Mouse (Mus musculus) thymus, postnatal 0 days (tissue): ENCODE data around the gene Spata6. TPM values are rescaled to one million over a fixed set of nuclear protein-coding genes. Genes with fewer than 3 reads are reported as not detected.

Experiments used
- DNase-seq: peaks from one replicate; pipeline ENCODE4 v3.0.0-alpha.2; 2015; ENCODE audit warnings: low spot score
- polyA plus RNA-seq: library from polyadenylated mRNA; unstranded; fragments of >200 nt; fragmentation: Nextera tagmentation; extraction: Ambion mirVana; gene quantifications from 2 replicates; pipeline ENCODE4 v1.2.1, GENCODE M21; 2015

Gene Spata6
- polyA plus RNA-seq: 48.3 and 52.7 TPM in 2 replicates

DNA sequence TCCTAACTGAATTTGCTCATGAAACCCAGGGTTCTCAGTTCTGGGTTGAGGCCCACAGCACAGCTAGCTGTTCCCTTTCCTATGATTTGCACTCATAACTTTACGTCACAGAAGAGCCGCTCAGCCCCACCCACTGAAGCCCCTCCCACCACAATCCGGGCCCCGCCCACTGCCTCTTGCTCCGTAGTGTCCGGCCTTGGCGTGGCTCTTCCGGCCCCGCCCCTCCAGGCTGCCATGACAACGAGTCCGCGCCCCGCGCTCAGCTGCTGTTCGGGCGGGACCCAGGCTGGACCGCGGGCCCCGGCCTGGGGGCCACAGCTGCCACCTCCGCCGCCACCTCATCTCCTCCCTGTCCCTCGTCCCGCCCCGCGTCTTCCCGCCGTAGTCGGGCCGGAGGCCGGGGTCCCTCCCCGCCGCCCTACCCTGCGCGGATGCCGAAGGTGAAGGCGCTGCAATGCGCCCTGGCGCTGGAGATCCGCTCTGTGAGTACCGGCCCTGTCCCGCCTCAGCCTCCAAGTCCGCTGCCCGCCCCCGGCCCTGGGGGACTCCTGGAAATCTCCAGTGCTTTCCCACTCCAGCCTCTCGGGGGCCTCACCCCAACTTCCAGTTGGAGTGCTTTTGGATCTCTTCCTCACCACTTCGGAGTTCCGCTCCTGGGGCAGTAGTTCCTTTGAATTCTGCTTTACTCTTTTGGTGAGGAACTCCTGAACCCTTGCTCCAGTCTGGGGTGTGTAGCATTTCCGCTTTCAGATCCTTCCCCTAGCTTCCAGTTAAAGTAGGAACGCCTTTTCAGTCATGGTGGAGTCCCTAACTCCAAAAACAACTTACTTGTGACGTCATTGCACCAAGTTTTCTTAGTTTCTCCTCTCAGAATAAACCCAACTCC lies at the start of gene Spata6:
Spata6 (plus strand) TSS at position 209 of the 886 bp plus-strand sequence.
- DNase-seq: peak; percentile 93

GRCm38 (mm10) chr4:111670566-111671421 lies 49.0 kb upstream of the Spata6 start:
- DNase-seq: no peak

DNA sequence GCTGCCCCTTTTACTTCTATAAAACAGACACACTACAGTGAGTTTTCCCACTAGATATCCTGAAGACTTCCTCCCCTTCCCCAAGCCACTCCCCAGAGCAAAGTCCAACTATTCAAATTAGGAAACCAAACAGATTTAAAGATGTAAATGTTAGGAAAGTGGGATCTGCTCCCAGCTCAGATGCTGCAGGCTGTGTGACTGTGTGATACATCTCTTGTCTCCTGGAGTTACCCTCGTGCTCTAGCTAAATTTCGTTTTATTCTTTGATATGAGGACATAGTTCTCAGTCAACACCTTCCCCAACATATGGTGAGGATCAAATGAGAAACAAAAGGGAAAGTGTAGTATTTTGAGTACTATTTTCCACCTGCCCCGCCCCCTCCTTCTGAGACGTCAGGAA lies 48.3 kb upstream of the Spata6 start:
- no peak for DNase-seq

DNA sequence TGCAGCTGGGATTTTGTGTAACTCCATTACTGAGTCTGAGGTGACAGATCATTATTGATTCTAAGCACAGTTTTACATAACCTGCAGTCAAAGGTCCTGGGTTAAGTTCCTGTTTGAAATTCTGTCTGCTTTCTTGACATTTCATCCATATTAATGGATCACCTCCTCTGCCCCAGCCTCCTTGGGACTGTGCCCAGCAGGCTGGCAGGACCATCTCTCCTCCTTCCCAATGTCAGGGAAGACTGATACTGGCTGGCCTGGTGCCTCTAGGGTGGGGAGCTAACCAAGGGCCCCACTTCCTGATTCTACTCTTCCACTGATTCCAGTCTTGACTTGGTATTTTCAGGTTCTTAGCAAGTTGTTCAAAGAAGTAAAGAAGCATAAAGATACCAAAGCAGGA lies 45.9 kb upstream of the Spata6 start:
- DNase-seq: no peak

- no peak for DNase-seq
These were observed 37.9 kb upstream of the Spata6 start for GRCm38 (mm10) chr4:111681926-111682325.

GRCm38 (mm10) chr4:111682793-111683192 lies 37.0 kb upstream of the Spata6 start:
- no peak for DNase-seq

DNA sequence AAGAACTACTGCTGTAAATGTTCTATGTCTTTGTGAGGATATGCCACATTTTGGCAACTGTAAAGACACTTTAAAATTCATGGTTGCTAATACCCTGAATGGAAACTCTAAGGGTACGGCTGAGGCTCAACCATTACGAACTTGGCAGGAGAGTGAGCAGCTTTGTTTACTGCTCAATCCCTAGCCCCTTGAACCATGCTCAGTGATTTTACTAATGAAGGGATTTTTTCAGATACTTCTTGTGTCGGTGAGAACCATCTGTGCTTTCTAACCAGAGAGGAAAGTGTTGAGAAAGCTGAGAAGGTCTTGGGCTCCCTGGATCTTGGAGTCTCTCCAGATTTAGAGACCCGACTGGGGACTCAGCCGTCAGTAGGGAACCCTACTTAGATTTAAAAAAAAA lies 35.9 kb upstream of the Spata6 start:
- no peak for DNase-seq

- DNase-seq: no peak
These were observed 33.8 kb upstream of the Spata6 start for GRCm38 (mm10) chr4:111685951-111686350.

DNA sequence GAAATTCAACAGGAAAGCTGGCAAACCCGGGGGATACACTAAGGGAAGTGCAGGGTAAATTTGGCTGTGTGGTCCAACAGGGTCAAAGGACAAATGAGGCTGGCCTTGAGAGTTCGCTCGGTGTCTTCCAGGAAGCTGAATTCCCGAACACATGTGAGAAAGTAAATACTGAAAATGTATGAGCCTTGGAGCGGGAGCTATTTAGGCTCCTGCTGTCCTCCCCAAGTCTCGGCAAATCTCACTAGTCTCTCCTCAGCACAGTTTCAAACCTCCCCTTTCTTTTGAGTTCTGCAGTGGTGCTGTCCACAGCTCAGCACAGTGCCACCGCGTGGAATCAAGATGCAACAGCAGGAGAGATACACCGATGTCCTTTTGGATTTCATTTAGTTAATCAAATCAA lies 32.8 kb upstream of the Spata6 start:
- DNase-seq: peak; percentile 59

DNA sequence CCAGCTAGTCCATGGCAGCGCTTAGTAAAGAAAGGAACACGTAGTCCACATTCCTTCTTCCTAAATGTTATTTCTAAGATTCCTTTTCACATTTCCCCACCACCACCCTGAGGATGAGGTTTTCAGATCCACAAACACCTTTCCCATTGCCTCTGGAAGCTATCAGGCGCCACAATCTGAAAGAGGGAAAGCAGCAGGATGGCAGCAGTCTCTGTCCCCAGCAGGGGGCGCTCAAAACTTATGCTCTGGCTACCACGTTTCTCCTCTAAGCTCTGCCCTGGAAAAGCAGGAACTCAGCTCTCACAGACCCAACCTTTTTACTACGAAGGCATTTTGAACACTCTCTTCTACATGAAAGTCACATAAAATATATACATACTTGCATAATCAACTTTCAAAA lies 32.2 kb upstream of the Spata6 start:
- DNase-seq: peak; percentile 69

DNA sequence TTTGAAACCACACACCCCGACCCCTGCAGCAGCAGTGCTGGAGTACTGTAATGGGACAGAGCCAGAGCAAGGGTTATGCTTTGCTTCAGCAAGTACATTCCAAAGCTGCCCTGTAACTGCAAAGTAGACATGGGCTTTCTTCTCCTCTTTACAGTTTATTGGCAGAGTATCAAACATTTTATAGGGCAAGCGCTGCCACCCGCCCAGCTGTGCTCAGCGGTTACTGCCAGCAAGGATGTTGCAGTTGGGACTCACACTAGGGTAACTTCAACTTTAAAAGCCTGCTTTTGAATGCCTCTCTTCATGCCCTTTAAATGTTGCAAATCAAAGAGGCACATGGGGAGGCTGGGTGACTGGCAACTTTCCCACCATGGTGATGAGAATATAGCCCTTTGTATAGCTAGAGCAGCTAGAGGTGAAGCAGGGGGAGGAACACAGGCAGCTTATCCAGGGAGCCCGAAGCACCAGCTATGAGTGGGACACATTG lies 28.7 kb upstream of the Spata6 start:
- DNase-seq: peak; percentile 9

DNA sequence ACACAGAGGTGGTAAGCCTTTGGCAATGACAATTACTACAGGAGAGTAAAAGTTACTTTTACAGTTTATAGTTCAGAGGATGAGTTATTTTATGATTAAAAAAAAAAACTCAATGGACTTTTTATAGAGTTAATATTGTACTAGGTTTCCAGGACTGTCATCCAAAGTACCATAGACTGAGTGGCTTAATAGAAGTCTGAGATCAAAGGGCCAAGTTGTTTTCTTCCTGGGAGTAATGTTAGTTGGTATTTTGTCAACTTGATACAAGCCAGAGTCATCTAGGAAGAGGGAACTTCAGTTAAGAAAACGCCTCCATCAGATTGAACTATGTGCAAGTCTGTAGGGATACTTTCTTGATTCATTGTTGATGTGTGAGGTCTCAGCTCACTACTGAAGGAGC lies 18.4 kb upstream of the Spata6 start:
- no peak for DNase-seq

- no peak for DNase-seq
These were observed 15.7 kb upstream of the Spata6 start for GRCm38 (mm10) chr4:111704126-111704525.

DNA sequence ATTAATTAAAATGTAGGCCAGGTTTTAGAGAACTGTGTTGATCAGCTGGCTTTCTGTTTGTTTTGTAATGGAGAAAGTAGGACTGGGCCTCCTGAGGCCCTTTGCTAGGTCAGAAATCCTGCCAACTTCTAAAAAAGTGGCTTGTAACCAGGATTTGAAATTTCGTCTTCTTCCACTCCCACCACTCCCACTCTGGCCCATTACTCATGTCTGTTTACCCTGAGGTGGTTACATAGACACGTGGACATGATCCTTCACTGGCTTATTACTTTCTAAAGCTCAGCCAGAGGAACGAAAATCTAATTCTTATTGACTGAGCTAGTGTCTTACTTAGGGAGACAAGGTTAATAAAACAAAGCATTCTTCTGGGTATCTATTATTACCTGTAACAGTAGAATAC lies 14.8 kb upstream of the Spata6 start:
- DNase-seq: no peak

DNA sequence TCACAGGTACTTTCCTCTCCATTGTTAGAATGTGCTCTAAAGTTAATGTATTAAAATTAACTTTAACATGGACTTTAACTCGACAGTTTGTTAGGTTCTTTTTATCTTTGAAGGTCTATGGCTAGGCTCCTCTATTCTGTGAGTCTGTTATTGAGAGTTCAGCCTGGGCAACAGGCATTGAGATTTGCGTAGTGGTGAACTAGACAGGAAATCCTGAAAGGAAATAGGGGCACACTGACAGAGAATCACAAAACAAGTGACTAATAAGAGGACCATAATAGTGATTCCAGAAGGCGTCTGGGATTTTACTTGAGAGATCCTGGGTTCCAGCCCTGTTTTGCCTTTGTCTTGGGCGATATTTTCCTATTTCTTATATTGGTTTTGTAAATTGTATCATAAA lies 488 bp upstream of the Spata6 start:
- peak; percentile 31 for DNase-seq

DNA sequence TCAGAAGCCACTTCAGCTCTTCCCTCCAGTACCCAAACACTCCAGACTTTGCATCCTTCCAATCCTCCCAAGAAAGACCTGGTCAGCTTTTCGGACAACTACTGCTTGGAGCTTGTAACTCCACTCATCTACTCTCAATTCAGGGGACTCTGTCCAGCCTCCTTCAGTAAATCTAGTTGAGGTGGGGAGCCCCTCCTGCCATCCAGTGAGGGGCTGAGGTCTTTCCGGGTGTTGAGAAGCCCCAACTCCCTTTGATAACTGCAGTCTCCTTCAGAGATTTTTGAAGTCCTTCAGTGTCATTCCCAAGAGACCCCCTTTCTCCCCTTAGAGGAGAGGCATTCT lies 849 bp downstream of the Spata6 start:
- no peak for DNase-seq

DNA sequence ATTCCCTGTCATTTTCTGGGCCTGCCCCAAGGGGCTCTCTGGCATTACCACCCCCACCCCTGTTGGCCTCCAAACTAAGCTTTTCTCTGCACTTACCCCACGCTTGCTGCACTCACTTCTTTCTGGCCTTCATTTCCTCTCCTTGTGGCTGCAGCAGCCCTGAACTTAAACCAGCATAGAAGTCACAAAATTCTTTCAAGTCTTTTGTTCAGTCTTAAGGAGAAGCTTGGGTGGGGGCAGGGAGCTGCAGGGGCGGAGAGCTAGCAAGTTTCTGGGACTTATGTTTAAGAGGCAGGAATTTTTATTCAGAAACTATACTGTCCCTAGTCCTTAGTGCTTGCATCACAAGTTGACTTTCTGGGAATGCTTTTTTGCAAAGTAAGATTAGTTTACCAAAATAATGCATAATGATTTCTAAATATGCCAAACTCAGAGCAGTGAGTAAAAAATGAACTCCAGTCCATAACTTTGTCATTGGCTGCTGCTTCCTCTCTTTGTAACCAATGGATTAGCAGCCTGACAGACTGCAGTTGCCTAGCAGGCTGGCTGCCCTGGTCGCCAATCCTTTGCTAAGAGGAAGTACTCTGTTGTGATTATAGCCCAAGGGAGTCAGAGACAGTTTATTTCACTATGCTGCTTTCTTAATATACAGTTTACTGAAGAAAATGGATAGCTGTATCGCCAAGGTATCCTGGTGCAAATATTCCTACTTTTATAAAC lies 1.5 kb downstream of the Spata6 start:
- peak; percentile 57 for DNase-seq

GRCm38 (mm10) chr4:111737551-111737950 lies 17.8 kb downstream of the Spata6 start:
- no peak for DNase-seq

GRCm38 (mm10) chr4:111780533-111780932 lies 60.7 kb downstream of the Spata6 start:
- no peak for DNase-seq

DNA sequence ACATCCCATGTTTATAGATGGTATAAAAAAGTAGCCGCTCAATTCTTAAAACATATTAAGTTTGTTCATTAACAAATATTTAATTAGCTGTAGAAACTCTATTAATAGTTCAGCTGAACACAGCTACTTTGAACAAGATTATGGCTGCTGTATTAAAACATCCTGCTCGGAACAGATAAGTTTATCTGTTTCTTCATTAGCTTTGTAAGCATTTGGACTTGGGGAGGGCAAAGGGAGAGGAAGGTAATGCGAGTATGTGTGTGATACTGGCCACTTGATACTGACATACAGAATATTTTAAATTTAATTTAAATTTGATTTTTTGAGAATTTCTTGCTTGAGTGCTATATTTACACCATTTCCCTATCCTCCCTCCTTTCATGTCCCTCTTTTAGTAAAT lies 80.1 kb downstream of the Spata6 start:
- no peak for DNase-seq

- no peak for DNase-seq
These were observed 83.4 kb downstream of the Spata6 start for GRCm38 (mm10) chr4:111803164-111803563.

- peak; percentile 88 for DNase-seq
These were observed 97.7 kb downstream of the Spata6 start for GRCm38 (mm10) chr4:111817478-111817877.
